Mouse (Mus musculus): Measurements from ENCODE around the gene Rnf121.

- no peak for TF ChIP-seq CTCF (IDR thresholded peaks at IDR 0.05; ENCODE audit: insufficient read depth, low read length)
- no peak for TF ChIP-seq POLR2A (IDR thresholded peaks at IDR 0.05; ENCODE audit: borderline replicate concordance, extremely low read depth, low read depth, low read length)
Observed at GRCm38 (mm10) chr7:102063891-102064290, 1.4 kb downstream of the Rnf121 start.

Data from lung, adult 2 months (tissue).